Comparison of ENCODE assay signal across 10 mouse cellular contexts in the genomic region with DNA sequence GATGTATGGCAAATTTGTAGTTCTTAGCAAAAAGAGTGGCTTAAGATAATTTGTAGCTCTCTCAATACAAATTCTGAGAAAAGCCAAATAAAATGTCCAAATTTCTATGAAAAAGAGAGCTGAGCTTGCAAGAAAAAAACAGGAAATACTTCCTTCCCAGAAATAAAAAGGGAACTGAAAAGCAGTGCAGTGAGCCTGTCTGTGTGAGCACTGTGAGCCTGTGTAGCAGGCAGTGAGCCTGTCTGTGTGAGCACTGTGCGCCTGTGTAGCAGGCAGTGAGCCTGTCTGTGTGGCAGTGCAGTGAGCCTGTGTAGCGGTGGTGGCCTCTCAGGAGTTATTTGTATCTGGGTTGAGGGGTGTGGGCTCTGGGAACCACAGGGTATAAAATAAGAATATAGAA.
DNase-seq lines count a peak whose midpoint lies in the region; ATAC-seq and TF ChIP-seq lines count a peak whose summit lies in the region.
"Had no signal": no experiment of that assay in that cellular context is flagged by ENCODE, and none has a peak within 500 bp of the region (broad histone marks: within the 10 kb centered on the region; RNA-seq: fewer than 3 reads in every experiment).

No protein-coding gene starts in this region.

- no peak overlapping the region for H3K4me3 ChIP-seq in bone marrow macrophage, adult 2 months (ENCODE audit: insufficient read depth, low read length)
- H3K4me3 ChIP-seq: hindbrain, embryonic 12.5 days; limb, embryonic 10.5 days had no signal

- DNase-seq in kidney, postnatal 10 days, result peak; percentile 13
- DNase-seq in kidney, adult 18-20 months, result no peak
- peak; percentile 8 for DNase-seq in thymus, postnatal 0 days (ENCODE audit: low spot score)
- DNase-seq in left cerebral cortex, postnatal 4 days, result no peak
- no peak for DNase-seq in gastrocnemius, adult 18-20 months (ENCODE audit: low spot score)
- DNase-seq: lung, postnatal 14 days had no signal

- intact Hi-C loops in left cerebral cortex, postnatal 4 days (cut with DNase I), result no loop called here

- no peak for TF ChIP-seq POLR2A in bone marrow macrophage, adult 2 months (IDR thresholded peaks at IDR 0.05; ENCODE audit: borderline replicate concordance, low read depth, low read length)

- peaks cover 21% of the 10 kb centered on the region for H3K4me1 ChIP-seq in bone marrow macrophage, adult 2 months (ENCODE audit: control insufficient read depth, insufficient read depth, low read length)
- H3K4me1 ChIP-seq: hindbrain, embryonic 12.5 days; limb, embryonic 10.5 days had no signal

- no peak for TF ChIP-seq CTCF in bone marrow macrophage, adult 2 months (IDR thresholded peaks at IDR 0.05; ENCODE audit: low read depth, low read length)

- H3K27ac ChIP-seq in bone marrow macrophage, adult 2 months (ENCODE audit: insufficient read depth, low read depth, low read length), result peak overlapping the region; percentile 68
- H3K27ac ChIP-seq: hindbrain, embryonic 12.5 days; limb, embryonic 10.5 days had no signal

- ATAC-seq in megakaryocyte, adult 5-6 weeks (ENCODE audit: poor library complexity, severe bottlenecking), result peak; percentile 85

Comparison
In these comparisons a context has a peak if more than half of its experiments do, and no peak if none do; other contexts are left out.
1. DNase-seq: peak in kidney, postnatal 10 days (single experiment) and thymus, postnatal 0 days (single experiment); none in kidney, adult 18-20 months (single experiment), left cerebral cortex, postnatal 4 days (single experiment) and gastrocnemius, adult 18-20 months (single experiment).